Mouse (Mus musculus) kidney, adult 9 months (tissue): ENCODE results near the gene Krtap28-13.
A peak's percentile ranks its signal among the peaks of the same experiment; 100 is the strongest.

ENCODE experiments used
- DNase-seq: peaks from one replicate; pipeline ENCODE4 v3.0.0; 2022

Krtap28-13 gene

DNA sequence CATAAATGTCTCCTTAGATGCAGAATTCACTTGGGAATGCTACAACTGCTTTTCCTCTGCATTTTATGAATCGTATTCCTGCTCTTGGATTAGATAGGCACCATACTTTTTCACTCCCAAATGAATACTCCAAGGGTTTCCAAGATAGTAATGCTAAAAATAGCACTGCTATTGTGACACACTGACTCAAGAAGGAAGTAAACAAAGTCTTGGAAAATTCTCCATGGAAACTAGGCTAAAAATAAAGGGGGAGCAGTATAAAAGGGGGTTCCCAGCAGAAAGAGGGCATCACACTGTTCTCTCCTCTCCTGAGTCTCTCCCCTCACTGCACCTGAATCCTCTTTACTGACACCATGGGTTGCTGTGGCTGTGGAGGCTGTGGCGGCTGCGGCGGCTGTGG is at the start of gene Krtap28-13:
Gene Krtap28-13 (plus strand): TSS at position 288 of the 400 bp plus-strand sequence.
- no peak for DNase-seq

GRCm38 (mm10) chr1:83014477-83014876 is 46.3 kb upstream of the Krtap28-13 start:
- DNase-seq = no peak

- DNase-seq = peak; percentile 34
These were observed 45.3 kb upstream of the Krtap28-13 start for GRCm38 (mm10) chr1:83015329-83015879.

- DNase-seq = peak; percentile 67
These were observed 44.2 kb upstream of the Krtap28-13 start for GRCm38 (mm10) chr1:83016556-83016955.

GRCm38 (mm10) chr1:83031950-83032349 is 28.8 kb upstream of the Krtap28-13 start:
- peak; percentile 27 for DNase-seq

- DNase-seq = no peak
These were observed 28.2 kb upstream of the Krtap28-13 start for GRCm38 (mm10) chr1:83032508-83032907.

DNA sequence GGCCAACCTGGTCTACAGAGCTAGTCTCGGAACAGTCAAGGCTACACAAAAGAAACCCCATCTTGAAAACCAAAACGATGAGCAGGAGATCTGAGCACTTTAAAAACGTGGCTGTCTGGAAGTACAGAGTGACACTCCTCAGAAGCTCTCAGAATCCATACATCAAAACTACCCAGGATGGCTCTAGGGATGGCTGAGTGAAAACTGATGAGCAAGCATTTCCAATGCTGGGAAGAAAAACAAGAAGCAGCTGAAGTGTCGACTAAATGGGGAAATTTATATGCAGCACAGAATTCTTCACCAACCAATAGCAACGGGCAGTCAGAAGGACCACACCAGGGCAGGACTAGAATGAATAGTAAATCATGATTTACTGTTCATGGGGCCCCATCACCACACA is 26.2 kb upstream of the Krtap28-13 start:
- DNase-seq = no peak

DNA sequence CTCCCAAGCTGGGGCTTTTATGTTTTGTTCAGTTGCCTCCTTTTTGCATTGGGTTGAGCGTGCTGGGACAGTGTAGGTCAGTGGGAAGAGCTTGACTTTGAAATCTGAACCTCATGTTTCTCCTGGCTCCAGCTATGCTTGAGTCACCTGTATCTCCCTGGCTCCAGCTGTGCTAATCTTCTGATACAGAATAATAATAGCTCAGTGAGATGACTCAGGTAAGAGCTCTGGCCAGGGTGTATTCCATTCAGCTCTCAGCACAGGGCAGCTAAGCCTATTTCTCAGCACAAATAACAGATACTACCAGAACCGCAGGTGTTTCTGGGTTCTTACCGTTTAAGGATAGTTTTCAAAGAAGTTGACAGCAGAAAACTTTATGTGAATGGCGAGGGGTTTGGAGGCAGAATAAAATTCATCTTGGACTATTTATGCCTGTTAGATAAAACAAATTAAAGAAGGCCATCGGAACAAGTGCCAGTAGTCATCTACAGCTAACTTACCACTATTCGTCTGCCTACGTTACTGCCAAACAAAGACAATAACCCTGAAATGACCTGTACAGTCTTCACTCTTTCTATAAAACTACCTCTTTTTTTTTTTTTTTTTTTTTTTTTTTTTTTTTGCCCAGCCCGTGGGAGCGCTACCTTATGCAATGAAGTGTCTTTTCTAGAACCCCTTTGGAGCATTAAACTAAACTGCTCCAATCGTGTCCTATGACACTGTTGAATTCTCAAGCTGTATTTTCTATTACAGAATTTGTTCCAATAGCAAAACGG is 23.6 kb upstream of the Krtap28-13 start:
- no peak for DNase-seq

GRCm38 (mm10) chr1:83038109-83038672 is 22.5 kb upstream of the Krtap28-13 start, which contains the start of gene Slc19a3:
Gene Slc19a3, minus strand, starts transcription at chr1:83038448.
- peak; percentile 63 for DNase-seq

- no peak for DNase-seq
These were observed 21.6 kb upstream of the Krtap28-13 start for GRCm38 (mm10) chr1:83039080-83039479.

- no peak for DNase-seq
These were observed 18.4 kb upstream of the Krtap28-13 start, which contains the start of gene Krtap28-10 for GRCm38 (mm10) chr1:83042380-83042779. Gene Krtap28-10, minus strand, starts transcription at chr1:83042480.

DNA sequence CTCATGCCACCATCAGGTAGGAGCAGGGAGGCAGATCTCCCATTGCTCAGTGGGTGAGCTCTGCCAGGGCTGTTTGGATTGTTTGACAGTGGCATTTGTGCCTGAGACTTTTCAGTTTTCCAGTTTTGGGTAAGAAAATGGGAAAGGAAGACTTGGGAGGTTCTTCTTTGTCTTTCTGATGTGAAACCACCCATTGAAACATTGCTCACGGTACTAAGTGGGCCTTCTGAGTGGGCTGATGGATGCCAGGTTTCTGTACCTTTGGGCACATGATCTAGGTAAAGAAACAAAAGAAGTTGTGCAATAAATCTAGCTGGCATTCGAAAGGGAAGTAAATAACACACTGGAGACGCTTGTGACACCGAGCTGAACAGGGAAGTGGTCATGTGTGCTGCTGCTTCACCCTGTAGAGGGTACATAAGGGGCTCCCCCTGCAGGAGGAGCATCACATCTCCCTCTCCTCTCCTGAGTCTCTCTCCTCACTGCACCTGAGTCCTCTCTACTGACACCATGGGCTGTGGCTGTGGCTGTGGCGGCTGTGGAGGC is 15.8 kb upstream of the Krtap28-13 start, which contains the start of gene Gm47969:
Gene Gm47969 (plus strand): TSS at position 51 of the 546 bp plus-strand sequence.
- no peak for DNase-seq

DNA sequence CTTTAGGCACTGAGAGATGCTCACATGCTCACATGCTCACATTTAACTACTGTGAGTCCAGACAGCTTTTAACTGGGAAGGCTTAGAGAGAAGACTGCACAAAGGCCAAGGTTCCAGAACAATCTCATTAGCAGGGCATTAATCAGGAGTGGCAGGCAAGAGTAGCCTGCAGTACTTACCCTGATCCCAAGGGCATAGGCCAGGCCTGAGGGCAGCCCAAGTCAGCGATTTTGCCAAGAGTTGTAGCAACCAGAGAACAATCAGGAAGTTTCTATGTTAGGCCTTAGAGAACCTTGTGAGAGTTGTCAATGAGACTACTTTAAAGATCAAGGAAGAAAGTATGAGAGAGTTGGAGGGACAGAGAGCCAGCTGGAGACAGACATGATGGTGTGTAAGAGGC is 2.2 kb upstream of the Krtap28-13 start:
- peak; percentile 57 for DNase-seq

GRCm38 (mm10) chr1:83059278-83059677 is 1.5 kb upstream of the Krtap28-13 start, which contains the start of gene A030005K14Rik:
Gene A030005K14Rik, minus strand, starts transcription at chr1:83059378.
- DNase-seq = no peak

DNA sequence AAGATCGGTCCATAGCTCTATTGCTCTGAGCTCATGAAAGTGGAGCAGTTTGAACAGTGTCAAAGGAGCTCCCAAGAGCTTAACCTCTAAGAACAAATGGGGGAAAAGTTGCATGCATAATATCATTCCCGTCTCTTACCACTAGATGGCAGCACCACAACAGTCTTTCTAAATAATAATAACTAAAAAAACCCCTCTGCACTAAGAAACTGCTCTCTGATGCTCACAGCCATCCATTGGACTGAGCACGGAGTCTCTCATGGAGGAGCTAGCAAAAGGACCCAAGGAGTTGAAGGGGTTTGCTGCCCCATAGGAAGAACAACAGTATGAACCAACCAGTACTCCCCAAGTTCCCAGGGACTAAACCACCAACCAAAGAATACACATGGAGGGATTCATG is 4.1 kb downstream of the Krtap28-13 start:
- DNase-seq = peak; percentile 25

- no peak for DNase-seq
These were observed 5.8 kb downstream of the Krtap28-13 start for GRCm38 (mm10) chr1:83066577-83066976.

DNA sequence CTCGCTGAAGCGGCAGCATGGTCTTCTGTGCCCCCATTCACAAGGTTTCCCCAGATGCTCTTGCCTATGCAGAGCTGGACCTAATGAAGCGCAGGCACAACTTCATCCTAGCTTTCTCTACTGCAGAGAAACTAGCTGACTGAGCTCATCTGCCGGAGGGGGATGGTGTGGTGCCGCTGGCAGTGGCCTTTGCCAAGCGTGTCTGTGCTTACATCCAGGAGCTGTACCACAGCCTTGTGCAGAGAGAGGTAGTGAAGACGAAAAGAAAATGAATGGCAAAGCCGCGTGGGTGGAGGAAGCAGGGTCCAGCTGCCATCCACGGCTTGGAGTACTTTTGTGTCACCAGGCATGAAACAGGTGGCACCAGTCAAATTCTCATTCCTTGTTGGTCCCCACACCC is 6.5 kb downstream of the Krtap28-13 start:
- DNase-seq = no peak

- no peak for DNase-seq
These were observed 14.9 kb downstream of the Krtap28-13 start for GRCm38 (mm10) chr1:83075526-83076189.

- DNase-seq = peak; percentile 48
These were observed 15.6 kb downstream of the Krtap28-13 start for GRCm38 (mm10) chr1:83076190-83076917.

DNA sequence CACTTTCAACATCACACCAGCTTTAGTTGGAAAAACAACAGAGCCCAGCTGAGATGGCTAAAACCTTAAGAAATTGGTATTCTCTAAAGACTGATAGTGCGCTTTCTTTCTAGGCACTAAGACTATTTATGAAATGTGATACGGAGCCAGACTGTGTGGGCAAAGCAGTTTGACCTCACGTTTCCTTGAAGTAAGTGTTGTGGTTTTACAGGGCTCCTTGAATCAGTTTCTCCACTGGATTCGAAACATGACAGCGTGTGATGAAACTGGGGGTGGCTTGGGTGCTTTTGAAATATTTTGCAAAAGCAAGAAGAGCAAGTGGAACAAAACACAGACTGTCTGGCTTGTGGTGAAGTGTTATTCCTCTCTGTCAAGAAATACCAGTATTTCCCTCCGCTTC is 16.3 kb downstream of the Krtap28-13 start:
- no peak for DNase-seq

GRCm38 (mm10) chr1:83084790-83085189 is 24.1 kb downstream of the Krtap28-13 start:
- DNase-seq = no peak

DNA sequence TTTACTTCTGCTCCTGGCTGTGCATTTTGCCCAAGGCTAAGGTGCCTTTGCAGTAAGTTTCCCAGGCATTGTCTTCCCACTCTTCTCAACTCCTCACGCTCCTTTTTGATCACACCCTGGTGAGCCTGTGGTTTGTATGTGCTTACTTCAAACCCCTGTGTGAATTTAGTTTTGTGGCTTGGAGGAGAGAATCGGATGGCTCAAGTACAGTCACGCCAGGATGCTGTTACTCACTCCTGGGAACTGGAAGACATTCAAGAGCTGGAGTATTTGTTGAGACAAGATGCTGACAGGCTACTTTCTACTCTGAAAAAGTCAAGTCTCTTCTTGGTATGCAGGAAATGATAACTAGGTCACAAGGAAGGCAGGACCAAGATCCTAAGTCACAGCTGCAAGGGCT is 30.5 kb downstream of the Krtap28-13 start:
- DNase-seq = no peak
